Mouse (Mus musculus) lung, postnatal 0 days (tissue): Measurements from ENCODE around the gene Tmem26. TPM values are rescaled to one million over a fixed set of nuclear protein-coding genes. Genes with fewer than 3 reads are reported as not detected.

Experiments
- ATAC-seq: fragments of 200-750 bp; cut with Nextera tagmentation; 2 replicates; pipeline ENCODE4 v1.8.0; 2017; ENCODE audit warnings: moderate library complexity
- DNase-seq: peaks from one replicate; pipeline ENCODE4 v3.0.0-alpha.2; 2016; ENCODE audit warnings: low spot score
- H3K27ac ChIP-seq: fragments of 300-500 bp; sonication (generic); 2 replicates; pipeline ENCODE4 v1.5.1; 2014; ENCODE audit warnings: antibody characterized with exemption, mild to moderate bottlenecking, low read length, mixed read lengths
- H3K27me3 ChIP-seq: fragments of 300-500 bp; sonication (generic); replicated peaks from 2 replicates; pipeline ENCODE4 v1.6.1; 2014; ENCODE audit warnings: low read length, mixed read lengths; ENCODE audit not compliant: insufficient read depth
- H3K36me3 ChIP-seq: fragments of 300-500 bp; sonication (generic); 2 replicates; pipeline ENCODE4 v1.6.1; 2014; ENCODE audit warnings: low read length, mixed read lengths; ENCODE audit not compliant: insufficient read depth
- H3K4me1 ChIP-seq: fragments of 300-500 bp; sonication (generic); 2 replicates; pipeline ENCODE4 v1.6.1; 2014; ENCODE audit warnings: antibody characterized with exemption, low read depth, low read length, mixed read lengths; ENCODE audit not compliant: insufficient read depth
- H3K4me2 ChIP-seq: fragments of 300-500 bp; sonication (generic); replicated peaks from 2 replicates; pipeline ENCODE4 v1.6.1; 2014; ENCODE audit warnings: low read depth, mild to moderate bottlenecking, low read length, moderate library complexity, mixed read lengths
- H3K4me3 ChIP-seq: fragments of 300-500 bp; sonication (generic); 2 replicates; pipeline ENCODE4 v1.5.1; 2014; ENCODE audit warnings: low read depth, low read length
- H3K9ac ChIP-seq: fragments of 300-500 bp; sonication (generic); replicated peaks from 2 replicates; pipeline ENCODE4 v1.6.1; 2014; ENCODE audit warnings: low read depth, mild to moderate bottlenecking
- H3K9me3 ChIP-seq: fragments of 300-500 bp; sonication (generic); 2 replicates; pipeline ENCODE4 v1.6.1; 2016; ENCODE audit warnings: low read length, mixed read lengths
- CTCF ChIP-seq: IDR thresholded peaks from 2 replicates; pipeline ENCODE4 v1.5.1; 2016; ENCODE audit warnings: antibody characterized with exemption, mild to moderate bottlenecking
- EP300 ChIP-seq: IDR thresholded peaks from 2 replicates; pipeline ENCODE4 v1.6.1; 2016; ENCODE audit warnings: antibody characterized with exemption, mild to moderate bottlenecking, control low read depth
- WGBS: fragments of 180-500 bp; shearing (Covaris S2); extraction: QIAGEN DNeasy Blood & Tissue Kit; methylation state at CpG from one replicate; pipeline ENCODE4 v1.1.7; 2014; 5-methylcytosine and 5-hydroxymethylcytosine counted together
- polyA plus RNA-seq: library from polyadenylated mRNA; unstranded; fragments of >200 nt; fragmentation: Nextera tagmentation; extraction: Ambion mirVana; gene quantifications from 2 replicates; pipeline ENCODE4 v1.2.1, GENCODE M21; 2015

Gene Tmem26
- polyA plus RNA-seq, 1 experiment from 2014 or later: 3.4 TPM

GRCm38 (mm10) chr10:68782724-68783123, 59.3 kb downstream of the Tmem26 start:
- Histone ChIP-seq H3K9ac (no peak overlapping the region), H3K27ac (no peak overlapping the region), H3K36me3 (no peaks in the 10 kb centered on the region), H3K27me3 (no peaks in the 10 kb centered on the region), H3K4me3 (no peak overlapping the region), H3K9me3 (no peaks in the 10 kb centered on the region), H3K4me1 (no peaks in the 10 kb centered on the region), H3K4me2 (no peak overlapping the region)
- 78% methylated on average over 6 of the region's 6 CpGs for WGBS
- TF ChIP-seq CTCF: no peak
- no peak for TF ChIP-seq EP300
- DNase-seq (no peak), ATAC-seq (no peak)

- 89% methylated on average over 2 of the region's 2 CpGs for WGBS
- ATAC-seq (no peak), DNase-seq (no peak)
- H3K9ac ChIP-seq: no peak overlapping the region
- no peak overlapping the region for H3K4me3 ChIP-seq
- no peak overlapping the region for H3K27ac ChIP-seq
- H3K36me3 ChIP-seq: no peaks in the 10 kb centered on the region
- H3K27me3 ChIP-seq: no peaks in the 10 kb centered on the region
- H3K4me1 ChIP-seq: no peaks in the 10 kb centered on the region
- no peaks in the 10 kb centered on the region for H3K9me3 ChIP-seq
- no peak overlapping the region for H3K4me2 ChIP-seq
- TF ChIP-seq EP300 (no peak), CTCF (no peak)
Measured at GRCm38 (mm10) chr10:68783856-68784255, 60.4 kb downstream of the Tmem26 start.

- DNase-seq (no peak), ATAC-seq (no peak)
- WGBS: 72% methylated on average over 1 of the region's 1 CpGs
- Histone ChIP-seq H3K27me3 (no peaks in the 10 kb centered on the region), H3K27ac (no peak overlapping the region), H3K4me2 (no peak overlapping the region), H3K9me3 (no peaks in the 10 kb centered on the region), H3K4me1 (no peaks in the 10 kb centered on the region), H3K4me3 (no peak overlapping the region), H3K36me3 (no peaks in the 10 kb centered on the region), H3K9ac (no peak overlapping the region)
- no peak for TF ChIP-seq EP300
- no peak for TF ChIP-seq CTCF
Measured at GRCm38 (mm10) chr10:68784463-68784862, 61.0 kb downstream of the Tmem26 start.

GRCm38 (mm10) chr10:68795466-68795865, 72.0 kb downstream of the Tmem26 start:
- peak; percentile 71 for ATAC-seq
- DNase-seq: peak; percentile 53
- no peak overlapping the region for H3K27ac ChIP-seq
- 9% methylated on average over 3 of the region's 3 CpGs for WGBS
- TF ChIP-seq CTCF (no peak), EP300 (peak; percentile 39; the same call in 1 of the 2 replicates)
- H3K36me3 ChIP-seq: no peaks in the 10 kb centered on the region
- H3K4me2 ChIP-seq: 0 out of 2 replicates have a peak overlapping the region, but pooled peaks have one; percentile 0
- no peak overlapping the region for H3K9ac ChIP-seq
- H3K4me1 ChIP-seq: no peaks in the 10 kb centered on the region
- H3K9me3 ChIP-seq: no peaks in the 10 kb centered on the region
- H3K4me3 ChIP-seq: no peak overlapping the region
- no peaks in the 10 kb centered on the region for H3K27me3 ChIP-seq

GRCm38 (mm10) chr10:68799883-68800282, 76.4 kb downstream of the Tmem26 start:
- no peak overlapping the region for H3K9ac ChIP-seq
- H3K36me3 ChIP-seq: no peaks in the 10 kb centered on the region
- ATAC-seq (no peak), DNase-seq (no peak)
- no peaks in the 10 kb centered on the region for H3K9me3 ChIP-seq
- no peaks in the 10 kb centered on the region for H3K4me1 ChIP-seq
- WGBS: 72% methylated on average over 7 of the region's 7 CpGs
- H3K4me2 ChIP-seq: no peak overlapping the region
- no peak overlapping the region for H3K4me3 ChIP-seq
- H3K27ac ChIP-seq: no peak overlapping the region
- H3K27me3 ChIP-seq: no peaks in the 10 kb centered on the region
- TF ChIP-seq CTCF: no peak
- no peak for TF ChIP-seq EP300

GRCm38 (mm10) chr10:68800339-68800738, 76.9 kb downstream of the Tmem26 start:
- Histone ChIP-seq H3K4me1 (no peaks in the 10 kb centered on the region), H3K36me3 (no peaks in the 10 kb centered on the region), H3K4me3 (no peak overlapping the region), H3K9me3 (no peaks in the 10 kb centered on the region), H3K4me2 (no peak overlapping the region), H3K9ac (no peak overlapping the region), H3K27me3 (no peaks in the 10 kb centered on the region), H3K27ac (no peak overlapping the region)
- no peak for DNase-seq
- WGBS: 80% methylated on average over 7 of the region's 7 CpGs
- ATAC-seq: no peak
- no peak for TF ChIP-seq EP300

- Histone ChIP-seq H3K36me3 (no peaks in the 10 kb centered on the region), H3K9me3 (no peaks in the 10 kb centered on the region), H3K4me3 (no peak overlapping the region), H3K4me2 (no peak overlapping the region), H3K27me3 (no peaks in the 10 kb centered on the region), H3K4me1 (no peaks in the 10 kb centered on the region), H3K27ac (no peak overlapping the region), H3K9ac (no peak overlapping the region)
- DNase-seq (no peak), ATAC-seq (no peak)
- TF ChIP-seq EP300 (no peak), CTCF (no peak)
- 77% methylated on average over 1 of the region's 1 CpGs for WGBS
Measured at GRCm38 (mm10) chr10:68806328-68806727, 82.9 kb downstream of the Tmem26 start.
